In genomic region chr1:39944306-39944971, GRCm38 (mm10) we compare ENCODE assay signal across 11 mouse cellular contexts. TPM values are rescaled to one million over a fixed set of nuclear protein-coding genes. Genes with fewer than 3 reads are reported as not detected.
DNase-seq lines count a peak whose midpoint lies in the region; ATAC-seq and TF ChIP-seq lines count a peak whose summit lies in the region.
"Had no signal": no experiment of that assay in that cellular context is flagged by ENCODE, and none has a peak within 500 bp of the region (broad histone marks: within the 10 kb centered on the region; RNA-seq: fewer than 3 reads in every experiment).

No protein-coding gene starts in this region.

- no peaks in the 10 kb centered on the region for H3K36me3 ChIP-seq in intestine, embryonic 15.5 days
- H3K36me3 ChIP-seq in stomach, embryonic 16.5 days (ENCODE audit: control insufficient read depth, insufficient read depth, low read length), result no peaks in the 10 kb centered on the region
- no peaks in the 10 kb centered on the region for H3K36me3 ChIP-seq in kidney, embryonic 14.5 days (ENCODE audit: control insufficient read depth, insufficient read depth, low read length)

- no peak overlapping the region for H3K4me3 ChIP-seq in cerebellum, adult 2 months (replicated peaks; ENCODE audit: insufficient read depth, low read depth, low read length)
- no peak overlapping the region for H3K4me3 ChIP-seq in intestine, embryonic 15.5 days (replicated peaks)
- no peak overlapping the region for H3K4me3 ChIP-seq in stomach, embryonic 16.5 days (replicated peaks; ENCODE audit: low read length)
- no peak overlapping the region for H3K4me3 ChIP-seq in kidney, embryonic 14.5 days (ENCODE audit: low read length)

- H3K9me3 ChIP-seq in intestine, embryonic 15.5 days, result no peaks in the 10 kb centered on the region
- H3K9me3 ChIP-seq in stomach, embryonic 16.5 days (replicated peaks; ENCODE audit: control insufficient read depth, low read length), result no peaks in the 10 kb centered on the region
- no peaks in the 10 kb centered on the region for H3K9me3 ChIP-seq in kidney, embryonic 14.5 days (ENCODE audit: control insufficient read depth, low read length)

- DNase-seq in cerebellum, adult 2 months, result no peak
- DNase-seq in cerebellum, postnatal 25 days, result no peak
- DNase-seq in retina, postnatal 1 day, result peak; percentile 45
- no peak for DNase-seq in retina, embryonic 14.5 days (ENCODE audit: low spot score)
- DNase-seq in ovary, postnatal 10 days (ENCODE audit: low spot score), result no peak
- DNase-seq: heart, adult 11 months; liver, postnatal 0 days; thymus, postnatal 36 days had no signal

- 0 out of 2 replicates have a peak, but pooled peaks have one; percentile 1 for ATAC-seq in intestine, embryonic 15.5 days
- no peak for ATAC-seq in stomach, embryonic 16.5 days (ENCODE audit: insufficient read depth, low FRiP score)
- no peak for ATAC-seq in kidney, embryonic 14.5 days (ENCODE audit: low FRiP score, low TSS enrichment)

- no peak overlapping the region for H3K9ac ChIP-seq in intestine, embryonic 15.5 days
- no peak overlapping the region for H3K9ac ChIP-seq in stomach, embryonic 16.5 days (ENCODE audit: low read length)
- H3K9ac ChIP-seq in kidney, embryonic 14.5 days (ENCODE audit: low read depth, low read length), result no peak overlapping the region
- H3K9ac ChIP-seq: liver, postnatal 0 days had no signal

- peak overlapping the region; percentile 30; the same call in 1 of the 2 replicates for H3K27ac ChIP-seq in cerebellum, adult 2 months (ENCODE audit: insufficient read depth, low read length)
- H3K27ac ChIP-seq in intestine, embryonic 15.5 days, result no peak overlapping the region
- peak overlapping the region; percentile 44; the same call in 1 of the 2 replicates for H3K27ac ChIP-seq in stomach, embryonic 16.5 days (ENCODE audit: low read length)
- H3K27ac ChIP-seq in kidney, embryonic 14.5 days (ENCODE audit: low read depth, low read length), result no peak overlapping the region

- TF ChIP-seq CTCF in cerebellum, adult 2 months (IDR thresholded peaks at IDR 0.05; ENCODE audit: borderline replicate concordance, insufficient read depth, low read depth, low read length), result no peak

- H3K4me2 ChIP-seq in intestine, embryonic 15.5 days (replicated peaks), result no peak overlapping the region
- no peak overlapping the region for H3K4me2 ChIP-seq in stomach, embryonic 16.5 days (ENCODE audit: low read depth, low read length)
- H3K4me2 ChIP-seq in kidney, embryonic 14.5 days (replicated peaks; ENCODE audit: low read depth, low read length), result no peak overlapping the region

- H3K4me1 ChIP-seq in cerebellum, adult 2 months (ENCODE audit: control insufficient read depth, insufficient read depth, low read length), result peaks cover 65% of the 10 kb centered on the region
- H3K4me1 ChIP-seq in intestine, embryonic 15.5 days (replicated peaks), result peaks cover 77% of the 10 kb centered on the region
- peaks cover 86% of the 10 kb centered on the region for H3K4me1 ChIP-seq in stomach, embryonic 16.5 days (ENCODE audit: control insufficient read depth, insufficient read depth, low read length)
- H3K4me1 ChIP-seq in kidney, embryonic 14.5 days (ENCODE audit: control insufficient read depth, insufficient read depth, low read length), result peaks cover 58% of the 10 kb centered on the region

- TF ChIP-seq POLR2A in cerebellum, adult 2 months (IDR thresholded peaks at IDR 0.05; ENCODE audit: borderline replicate concordance, insufficient read depth, low read length), result no peak

- 32% methylated on average over 5 of the region's 5 CpGs for WGBS in cerebellum, adult 2 months
- 52% methylated on average over 5 of the region's 5 CpGs for WGBS in intestine, embryonic 15.5 days
- WGBS in stomach, embryonic 16.5 days, result 58% methylated on average over 5 of the region's 5 CpGs
- WGBS in kidney, embryonic 14.5 days, result 54% methylated on average over 5 of the region's 5 CpGs

- no peaks in the 10 kb centered on the region for H3K27me3 ChIP-seq in cerebellum, adult 2 months (ENCODE audit: control insufficient read depth, insufficient read depth, low read length)
- H3K27me3 ChIP-seq in intestine, embryonic 15.5 days (replicated peaks), result no peaks in the 10 kb centered on the region
- H3K27me3 ChIP-seq in stomach, embryonic 16.5 days (ENCODE audit: control insufficient read depth, insufficient read depth, low read length), result no peaks in the 10 kb centered on the region
- H3K27me3 ChIP-seq in kidney, embryonic 14.5 days (ENCODE audit: control insufficient read depth, insufficient read depth, low read length), result no peaks in the 10 kb centered on the region

RNA-seq across cellular contexts. Expression of gene Map4k4, which starts 43.7 kb away (rescaled TPM):
- 166 and 168 TPM in 2 replicates for polyA plus RNA-seq in cerebellum, adult 2 months (2012; rRNA removed)
- polyA plus RNA-seq in intestine, embryonic 15.5 days (2015; fragmentation: Nextera tagmentation; extraction: Ambion mirVana), result 20.0 and 25.5 TPM in 2 replicates
- polyA plus RNA-seq in stomach, embryonic 16.5 days (2015; fragmentation: Nextera tagmentation; extraction: Ambion mirVana), result 15.3 and 16.2 TPM in 2 replicates
- polyA plus RNA-seq in kidney, embryonic 14.5 days (2014; fragmentation: Nextera tagmentation; extraction: Ambion mirVana), result 40.1 and 48.2 TPM in 2 replicates

Comparison
In these comparisons a context has a peak if more than half of its experiments do, and no peak if none do; other contexts are left out.
1. H3K27ac ChIP-seq: peak in cerebellum, adult 2 months (single experiment) and stomach, embryonic 16.5 days (single experiment); none in intestine, embryonic 15.5 days (single experiment) and kidney, embryonic 14.5 days (single experiment).